Mouse (Mus musculus) ES-Bruce4 (cell line): Measurements from ENCODE around the gene Myo5a. TPM values are rescaled to one million over a fixed set of nuclear protein-coding genes. Genes with fewer than 3 reads are reported as not detected.

Experiments used
- H3K27ac ChIP-seq: 2 replicates; pipeline ENCODE4 v1.5.1; 2012; ENCODE audit warnings: low read length, inconsistent platforms; ENCODE audit not compliant: insufficient read depth
- H3K27me3 ChIP-seq: 2 replicates; pipeline ENCODE4 v1.6.1; 2012; ENCODE audit warnings: mild to moderate bottlenecking, low read length, inconsistent platforms; ENCODE audit not compliant: control insufficient read depth, poor library complexity, insufficient read depth, severe bottlenecking
- H3K36me3 ChIP-seq: 2 replicates; pipeline ENCODE4 v1.6.1; 2012; ENCODE audit warnings: inconsistent platforms, mild to moderate bottlenecking, low read length, moderate library complexity; ENCODE audit not compliant: control insufficient read depth, poor library complexity, insufficient read depth, severe bottlenecking
- H3K4me1 ChIP-seq: one replicate; pipeline ENCODE4 v1.8.1; 2011; ENCODE audit warnings: low read length; ENCODE audit not compliant: control insufficient read depth, insufficient read depth
- H3K4me3 ChIP-seq: 2 replicates; pipeline ENCODE4 v1.5.1; 2011; ENCODE audit warnings: low read depth, mild to moderate bottlenecking, low read length
- H3K9ac ChIP-seq: 2 replicates; pipeline ENCODE4 v1.6.1; 2012; ENCODE audit warnings: low read depth, mild to moderate bottlenecking, inconsistent platforms; ENCODE audit not compliant: poor library complexity, severe bottlenecking
- H3K9me3 ChIP-seq: replicated peaks from 2 replicates; pipeline ENCODE4 v1.6.1; 2012; ENCODE audit warnings: mild to moderate bottlenecking, low read length, inconsistent platforms; ENCODE audit not compliant: control insufficient read depth, poor library complexity, insufficient read depth, severe bottlenecking
- CTCF ChIP-seq: IDR thresholded peaks from one replicate; pipeline ENCODE4 v1.8.1; 2011; ENCODE audit warnings: low read depth, low read length
- EP300 ChIP-seq: IDR thresholded peaks from 2 replicates; pipeline ENCODE4 v1.6.1; 2011; ENCODE audit warnings: low read depth, low read length; ENCODE audit not compliant: insufficient read depth
- POLR2A ChIP-seq: IDR thresholded peaks from one replicate; pipeline ENCODE4 v1.8.1; 2011; ENCODE audit warnings: low read length; ENCODE audit not compliant: insufficient read depth
- polyA plus RNA-seq: library from polyadenylated mRNA; stranded (reverse); fragments of >200 nt; gene quantifications from 2 replicates; pipeline ENCODE4 v1.2.4, GENCODE M21; 2011; ENCODE audit warnings: low read depth; ENCODE audit not compliant: missing spikeins, insufficient read depth, insufficient read length

The Myo5a gene
- polyA plus RNA-seq, 1 experiment: 91.8 TPM

- peaks cover 5% of the 10 kb centered on the region for H3K4me1 ChIP-seq
- H3K27ac ChIP-seq: no peak overlapping the region
- H3K9ac ChIP-seq: no peak overlapping the region
- H3K36me3 ChIP-seq: no peaks in the 10 kb centered on the region
- no peak for TF ChIP-seq CTCF
- no peak for TF ChIP-seq EP300
- TF ChIP-seq POLR2A: no peak
- peak overlapping the region; percentile 31 for H3K4me3 ChIP-seq
- no peaks in the 10 kb centered on the region for H3K9me3 ChIP-seq
- no peaks in the 10 kb centered on the region for H3K27me3 ChIP-seq
Observed at GRCm38 (mm10) chr9:75234271-75234741, 163.5 kb downstream of the Myo5a start.

- TF ChIP-seq CTCF (no peak), POLR2A (no peak), EP300 (no peak)
- no peaks in the 10 kb centered on the region for H3K36me3 ChIP-seq
- H3K9ac ChIP-seq: no peak overlapping the region
- H3K9me3 ChIP-seq: no peaks in the 10 kb centered on the region
- no peak overlapping the region for H3K4me3 ChIP-seq
- no peak overlapping the region for H3K27ac ChIP-seq
- peaks cover 5% of the 10 kb centered on the region for H3K4me1 ChIP-seq
- no peaks in the 10 kb centered on the region for H3K27me3 ChIP-seq
Observed at GRCm38 (mm10) chr9:75234983-75235627, 164.3 kb downstream of the Myo5a start.

GRCm38 (mm10) chr9:75235696-75236095, 164.9 kb downstream of the Myo5a start:
- H3K9me3 ChIP-seq: no peaks in the 10 kb centered on the region
- no peak overlapping the region for H3K9ac ChIP-seq
- no peak overlapping the region for H3K27ac ChIP-seq
- H3K4me1 ChIP-seq: peaks cover 5% of the 10 kb centered on the region
- no peaks in the 10 kb centered on the region for H3K36me3 ChIP-seq
- H3K27me3 ChIP-seq: no peaks in the 10 kb centered on the region
- H3K4me3 ChIP-seq: no peak overlapping the region
- no peak for TF ChIP-seq EP300
- no peak for TF ChIP-seq CTCF
- no peak for TF ChIP-seq POLR2A

GRCm38 (mm10) chr9:75236416-75237308, 165.8 kb downstream of the Myo5a start:
- Histone ChIP-seq H3K9me3 (no peaks in the 10 kb centered on the region), H3K4me1 (peaks cover 5% of the 10 kb centered on the region), H3K9ac (no peak overlapping the region), H3K27me3 (no peaks in the 10 kb centered on the region), H3K27ac (no peak overlapping the region), H3K4me3 (no peak overlapping the region), H3K36me3 (no peaks in the 10 kb centered on the region)
- TF ChIP-seq EP300 (no peak), POLR2A (no peak), CTCF (no peak)

GRCm38 (mm10) chr9:75238179-75238578, 167.4 kb downstream of the Myo5a start:
- Histone ChIP-seq H3K4me1 (peaks cover 5% of the 10 kb centered on the region), H3K9ac (no peak overlapping the region), H3K27ac (no peak overlapping the region), H3K9me3 (no peaks in the 10 kb centered on the region), H3K27me3 (no peaks in the 10 kb centered on the region), H3K4me3 (no peak overlapping the region), H3K36me3 (no peaks in the 10 kb centered on the region)
- no peak for TF ChIP-seq CTCF
- TF ChIP-seq EP300: no peak
- no peak for TF ChIP-seq POLR2A
